Mouse (Mus musculus) common myeloid progenitor, adult 5-6 weeks (primary cell): ENCODE measurements around the gene Gm10964. TPM values are rescaled to one million over a fixed set of nuclear protein-coding genes. Genes with fewer than 3 reads are reported as not detected.
A peak's percentile ranks its signal among the peaks of the same experiment; 100 is the strongest.
"Not testable (repeated sequence)": the region's sequence is repeated elsewhere in the genome, so short reads cannot be mapped to it uniquely, and the experiment has no call there.

Experiments used
- ATAC-seq: replicated peaks from 2 replicates; pipeline ENCODE4 v1.8.0; 2016; ENCODE audit warnings: low read depth, mild to moderate bottlenecking, moderate TSS enrichment, inconsistent platforms; ENCODE audit not compliant: poor library complexity, severe bottlenecking
- total RNA-seq: library from RNA; stranded (forward); fragments of 200-1000, 187-1606 nt; gene quantifications from 2 replicates; pipeline ENCODE4 v1.2.3, GENCODE M21; 2017

Gm10964 gene
- total RNA-seq, 1 experiment from 2014 or later, result not detected

GRCm38 (mm10) chr3:103773508-103773907, 34.3 kb downstream of the Gm10964 start:
- ATAC-seq, result no peak

GRCm38 (mm10) chr3:103774009-103774408, 34.8 kb downstream of the Gm10964 start:
- no peak for ATAC-seq

- ATAC-seq, result no peak
Measured at GRCm38 (mm10) chr3:103777940-103778339, 38.8 kb downstream of the Gm10964 start.

- no peak for ATAC-seq
Measured at GRCm38 (mm10) chr3:103778660-103779059, 39.5 kb downstream of the Gm10964 start.

- peak; percentile 53 for ATAC-seq
Measured at GRCm38 (mm10) chr3:103779183-103779582, 40.0 kb downstream of the Gm10964 start.

GRCm38 (mm10) chr3:103780271-103780670, 41.1 kb downstream of the Gm10964 start:
- ATAC-seq, result no peak

GRCm38 (mm10) chr3:103780777-103781176, 41.6 kb downstream of the Gm10964 start:
- ATAC-seq, result no peak

GRCm38 (mm10) chr3:103782844-103783609, 43.9 kb downstream of the Gm10964 start:
- no peak for ATAC-seq

- peak; percentile 10; the same call in 1 of the 2 replicates for ATAC-seq
Measured at GRCm38 (mm10) chr3:103787225-103787624, 48.1 kb downstream of the Gm10964 start.

GRCm38 (mm10) chr3:103789096-103789495, 49.9 kb downstream of the Gm10964 start:
- ATAC-seq, result no peak

- ATAC-seq, result peak; percentile 58
Measured at GRCm38 (mm10) chr3:103789891-103790345, 50.8 kb downstream of the Gm10964 start.

GRCm38 (mm10) chr3:103790346-103791145, 51.4 kb downstream of the Gm10964 start:
- 0 out of 2 replicates have a peak, but pooled peaks have one; percentile 6 for ATAC-seq

- peak; percentile 87 for ATAC-seq
Measured at GRCm38 (mm10) chr3:103791230-103792110, 52.3 kb downstream of the Gm10964 start, which contains the start of gene Hipk1. TSS of gene Hipk1 (minus strand) at chr3:103791563.

- not testable (repeated sequence) for ATAC-seq
Measured at GRCm38 (mm10) chr3:103792111-103792406, 52.9 kb downstream of the Gm10964 start.

- no peak for ATAC-seq
Measured at GRCm38 (mm10) chr3:103792566-103792965, 53.4 kb downstream of the Gm10964 start.

Other genes with a start within 250 kb of the Gm10964 start
- gene Syt6, start 164.1 kb upstream of the Gm10964 start, total RNA-seq, result not detected in 2 replicates
- gene Atg4a-ps, start 93.3 kb upstream of the Gm10964 start, total RNA-seq, result 0.73 and 1.1 TPM in 2 replicates
- 0.15 and 0.73 TPM in 2 replicates for gene Olfml3, start 1.4 kb upstream of the Gm10964 start, total RNA-seq
- 75.4 and 87.3 TPM in 2 replicates for gene Hipk1, start 52.2 kb downstream of the Gm10964 start, total RNA-seq
- 14.7 and 17.2 TPM in 2 replicates for gene Dclre1b, start 70.1 kb downstream of the Gm10964 start, total RNA-seq
- 15.3 and 17.7 TPM in 2 replicates for gene Ap4b1, start 70.2 kb downstream of the Gm10964 start, total RNA-seq
- not detected in 2 replicates for gene Gm43064, start 70.2 kb downstream of the Gm10964 start, total RNA-seq
- 0.39 and 4.5 TPM in 2 replicates for gene Bcl2l15, start 93.2 kb downstream of the Gm10964 start, total RNA-seq
- gene Ptpn22, start 120.4 kb downstream of the Gm10964 start, total RNA-seq, result 27.9 and 35.2 TPM in 2 replicates
- gene Rsbn1, start 174.8 kb downstream of the Gm10964 start, total RNA-seq, result 45.7 and 47.0 TPM in 2 replicates
- 33.9 and 39.8 TPM in 2 replicates for gene Phtf1, start 228.7 kb downstream of the Gm10964 start, total RNA-seq